In the genomic region with DNA sequence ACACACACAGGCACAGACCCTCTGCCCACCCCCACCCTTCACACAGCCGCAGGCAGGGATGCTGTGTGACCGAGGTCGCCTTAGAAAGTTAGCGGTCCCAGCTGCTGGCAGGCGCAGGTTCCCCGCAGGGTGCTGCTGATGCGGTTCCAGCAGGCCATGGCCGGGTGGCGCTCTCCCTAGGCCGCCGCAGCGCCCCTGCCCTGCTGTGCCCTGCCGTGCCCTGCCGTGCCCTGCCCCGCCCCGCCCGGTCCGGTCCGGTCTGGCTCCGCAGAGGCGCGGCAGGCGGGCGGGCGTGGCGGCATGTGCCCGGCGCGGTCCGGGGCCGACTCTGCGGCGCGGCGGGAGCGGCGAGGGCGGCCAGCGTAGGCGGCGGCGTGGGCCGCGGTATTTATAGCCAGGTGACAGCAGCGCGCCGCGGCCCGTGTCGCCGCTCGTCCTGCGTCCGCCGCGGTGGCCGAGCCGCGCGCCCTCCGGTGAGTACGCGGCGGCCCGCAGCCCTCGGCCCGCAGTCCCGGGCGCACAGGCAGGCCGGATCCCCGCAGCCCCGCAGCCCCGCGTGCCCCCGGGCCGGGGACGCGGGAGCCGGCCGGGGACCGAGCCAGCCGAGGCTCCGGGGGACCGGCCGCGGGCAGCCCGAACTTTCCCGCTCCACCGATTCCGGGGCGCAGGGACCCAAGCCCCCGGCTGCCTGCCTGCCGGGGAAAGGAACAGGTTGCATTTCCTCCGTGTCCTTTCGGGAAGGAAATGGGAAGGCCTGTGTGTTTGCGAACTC, we compare ENCODE assay signal across 8 mouse cellular contexts. TPM values are rescaled to one million over a fixed set of nuclear protein-coding genes. Genes with fewer than 3 reads are reported as not detected.
DNase-seq lines count a peak whose midpoint lies in the region; ATAC-seq and TF ChIP-seq lines count a peak whose summit lies in the region.

A gene (plus strand): TSS at position 403 of the 772 bp plus-strand sequence.

- no peak for TF ChIP-seq EP300 in liver, embryonic 14.5 days (IDR thresholded peaks at IDR 0.05; ENCODE audit: low read depth)

- WGBS in intestine, embryonic 16.5 days = under 1% methylated on average over 53 of the region's 96 CpGs
- WGBS in liver, embryonic 14.5 days (ENCODE audit: insufficient replicate concordance) = 1% methylated on average over 70 of the region's 96 CpGs
- WGBS in neural tube, embryonic 13.5 days = 1% methylated on average over 62 of the region's 96 CpGs

- peaks cover 10% of the 10 kb centered on the region for H3K9me3 ChIP-seq in megakaryocyte, embryonic 14.5 days
- H3K9me3 ChIP-seq in intestine, embryonic 16.5 days (ENCODE audit: control insufficient read depth, low read length) = no peaks in the 10 kb centered on the region
- no peaks in the 10 kb centered on the region for H3K9me3 ChIP-seq in liver, embryonic 14.5 days (ENCODE audit: control insufficient read depth, low read length)
- H3K9me3 ChIP-seq in neural tube, embryonic 13.5 days = no peaks in the 10 kb centered on the region

- H3K27ac ChIP-seq in cortical plate, adult 2 months (ENCODE audit: insufficient read depth, low read length) = 0 out of 2 replicates have a peak within 1 kb of the TSS, but pooled peaks have one; percentile 5
- H3K27ac ChIP-seq in intestine, embryonic 16.5 days (ENCODE audit: low read length) = no peak within 1 kb of the TSS
- no peak within 1 kb of the TSS for H3K27ac ChIP-seq in liver, embryonic 14.5 days
- 0 out of 2 replicates have a peak within 1 kb of the TSS, but pooled peaks have one; percentile 23 for H3K27ac ChIP-seq in neural tube, embryonic 13.5 days (replicated peaks)

- ATAC-seq in megakaryocyte, adult 5-6 weeks (ENCODE audit: poor library complexity, severe bottlenecking) = no peak
- ATAC-seq in granulocyte monocyte progenitor cell, adult 5-6 weeks (replicated peaks; ENCODE audit: poor library complexity, severe bottlenecking) = peak; percentile 85
- ATAC-seq in intestine, embryonic 16.5 days = peak; percentile 90
- 0 out of 2 replicates have a peak, but pooled peaks have one; percentile 8 for ATAC-seq in liver, embryonic 14.5 days (ENCODE audit: insufficient read depth)
- peak; percentile 84 for ATAC-seq in neural tube, embryonic 13.5 days (ENCODE audit: low read depth)

- H3K4me2 ChIP-seq in intestine, embryonic 16.5 days (ENCODE audit: low read depth, low read length) = peak within 1 kb of the TSS; percentile 99
- peak within 1 kb of the TSS; percentile 57 for H3K4me2 ChIP-seq in liver, embryonic 14.5 days (ENCODE audit: low read depth)
- H3K4me2 ChIP-seq in neural tube, embryonic 13.5 days = peak within 1 kb of the TSS; percentile 94

- H3K9ac ChIP-seq in intestine, embryonic 16.5 days (ENCODE audit: low read depth, low read length) = peak within 1 kb of the TSS; percentile 71
- no peak within 1 kb of the TSS for H3K9ac ChIP-seq in liver, embryonic 14.5 days (replicated peaks)
- H3K9ac ChIP-seq in neural tube, embryonic 13.5 days = peak within 1 kb of the TSS; percentile 89

- H3K36me3 ChIP-seq in megakaryocyte, embryonic 14.5 days (replicated peaks; ENCODE audit: low read length) = no peaks in the 10 kb centered on the region
- no peaks in the 10 kb centered on the region for H3K36me3 ChIP-seq in intestine, embryonic 16.5 days (ENCODE audit: control insufficient read depth, insufficient read depth, low read length)
- H3K36me3 ChIP-seq in liver, embryonic 14.5 days (replicated peaks; ENCODE audit: control insufficient read depth, insufficient read depth, low read depth) = no peaks in the 10 kb centered on the region
- no peaks in the 10 kb centered on the region for H3K36me3 ChIP-seq in neural tube, embryonic 13.5 days

- no peak for TF ChIP-seq CTCF in cortical plate, adult 2 months (IDR thresholded peaks at IDR 0.05; ENCODE audit: extremely low read depth, insufficient read depth, low read length)
- TF ChIP-seq CTCF in liver, embryonic 14.5 days (IDR thresholded peaks at IDR 0.05; ENCODE audit: low read depth) = no peak

- peaks cover 22% of the 10 kb centered on the region for H3K4me1 ChIP-seq in megakaryocyte, embryonic 14.5 days
- peaks cover 2% of the 10 kb centered on the region for H3K4me1 ChIP-seq in cortical plate, adult 2 months (ENCODE audit: control insufficient read depth, insufficient read depth, low read length)
- peaks cover 4% of the 10 kb centered on the region; the same call in 1 of the 2 replicates for H3K4me1 ChIP-seq in intestine, embryonic 16.5 days (ENCODE audit: control insufficient read depth, insufficient read depth, low read length)
- H3K4me1 ChIP-seq in liver, embryonic 14.5 days (replicated peaks; ENCODE audit: control insufficient read depth in 2 of 2, insufficient read depth in 2 of 2, low read length in 1 of 2) = no peaks in the 10 kb centered on the region
- H3K4me1 ChIP-seq in neural tube, embryonic 13.5 days (replicated peaks) = no peaks in the 10 kb centered on the region

- no peak for DNase-seq in liver, embryonic 14.5 days (ENCODE audit: low read depth in 3 of 3, low spot score in 3 of 3)
- DNase-seq in yolk sac, embryonic 10.5 days (ENCODE audit: low spot score) = no peak

- H3K4me3 ChIP-seq in megakaryocyte, embryonic 14.5 days (replicated peaks) = peak within 1 kb of the TSS; percentile 93
- peak within 1 kb of the TSS; percentile 44 for H3K4me3 ChIP-seq in cortical plate, adult 2 months (ENCODE audit: insufficient read depth, low read length)
- peak within 1 kb of the TSS; percentile 65 for H3K4me3 ChIP-seq in intestine, embryonic 16.5 days (ENCODE audit: low read length)
- H3K4me3 ChIP-seq in liver, embryonic 14.5 days (ENCODE audit: insufficient read depth in 1 of 2, low read depth in 2 of 2, low read length in 2 of 2) = peak within 1 kb of the TSS in 1 of 2 experiments; percentile 44
- H3K4me3 ChIP-seq in neural tube, embryonic 13.5 days = peak within 1 kb of the TSS; percentile 67

- peaks cover 77% of the 10 kb centered on the region for H3K27me3 ChIP-seq in megakaryocyte, embryonic 14.5 days (replicated peaks)
- peaks cover 5% of the 10 kb centered on the region; the same call in 1 of the 2 replicates for H3K27me3 ChIP-seq in intestine, embryonic 16.5 days (replicated peaks; ENCODE audit: control insufficient read depth, insufficient read depth, low read length)
- peaks cover 26% of the 10 kb centered on the region for H3K27me3 ChIP-seq in liver, embryonic 14.5 days (ENCODE audit: control insufficient read depth, insufficient read depth, low read length)
- H3K27me3 ChIP-seq in neural tube, embryonic 13.5 days = peaks cover 10% of the 10 kb centered on the region

- no peak for TF ChIP-seq POLR2A in cortical plate, adult 2 months (IDR thresholded peaks at IDR 0.05; ENCODE audit: extremely low read depth, insufficient read depth, low read length)

RNA-seq across cellular contexts. Expression of the gene that starts here (rescaled TPM):
- polyA plus RNA-seq in megakaryocyte, embryonic 14.5 days (2012; ENCODE audit: insufficient read depth, low replicate concordance) = 0.18 TPM in 1 of 2 replicates, not detected in the other
- total RNA-seq in megakaryocyte, adult 5-6 weeks (2015) = not detected in 2 replicates
- total RNA-seq in megakaryocyte, adult 5-6 weeks (2017) = not detected in 2 replicates
- 2.7 and 3.4 TPM in 2 replicates for polyA plus RNA-seq in cortical plate, adult 2 months (2012; rRNA removed)
- not detected in 2 replicates for total RNA-seq in granulocyte monocyte progenitor cell, adult 5-6 weeks (2014; fragmentation: Nextera tagmentation)
- not detected in 2 replicates for total RNA-seq in granulocyte monocyte progenitor cell, adult 5-6 weeks (2017)
- polyA plus RNA-seq in intestine, embryonic 16.5 days (2015; fragmentation: Nextera tagmentation; extraction: Ambion mirVana) = 2.5 and 2.8 TPM in 2 replicates
- not detected in 2 replicates for polyA plus RNA-seq in liver, embryonic 14.5 days (2012; rRNA removed)
- polyA plus RNA-seq in liver, embryonic 14.5 days (2014; fragmentation: Nextera tagmentation; extraction: Ambion mirVana) = 0.05 TPM in 1 of 2 replicates, not detected in the other
- 8.6 and 9.9 TPM in 2 replicates for polyA plus RNA-seq in neural tube, embryonic 13.5 days (2015; fragmentation: Nextera tagmentation; extraction: Ambion mirVana)

Comparison
In these comparisons a context has a peak if more than half of its experiments do, and no peak if none do; other contexts are left out.
1. Peak in ATAC-seq in granulocyte monocyte progenitor cell, adult 5-6 weeks; RNA of the gene not detected or under 1 TPM.
2. Peak in ATAC-seq and H3K4me2 ChIP-seq in liver, embryonic 14.5 days; RNA of the gene not detected or under 1 TPM.
3. H3K27ac ChIP-seq: peak in cortical plate, adult 2 months (single experiment) and neural tube, embryonic 13.5 days (single experiment); none in intestine, embryonic 16.5 days (single experiment) and liver, embryonic 14.5 days (single experiment).
4. Peak in every context shown above with its lines, with median percentiles within 50 percentile points of each other: H3K4me2 ChIP-seq.